Comparison of ENCODE assay signal across 19 mouse cellular contexts in the genomic region with DNA sequence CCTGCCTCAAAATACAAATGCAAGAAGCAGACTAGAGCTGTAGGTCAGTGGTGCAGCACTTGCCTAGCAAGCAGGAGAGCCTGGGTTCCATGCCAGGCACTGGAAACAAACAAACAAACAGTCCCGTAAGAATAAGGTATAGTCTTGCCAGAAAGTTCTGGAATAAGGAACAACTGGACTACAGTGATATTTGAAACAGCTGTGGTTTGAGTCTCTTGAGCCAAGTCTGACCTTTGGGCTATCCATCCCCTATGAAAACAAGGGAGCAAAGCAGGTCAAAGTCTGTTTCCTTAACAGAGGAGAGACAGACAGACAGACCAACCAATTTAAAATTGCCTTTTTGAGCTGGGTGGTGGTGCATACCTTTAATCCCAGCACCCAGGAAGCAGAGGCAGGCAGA. TPM values are rescaled to one million over a fixed set of nuclear protein-coding genes. Genes with fewer than 3 reads are reported as not detected.
DNase-seq lines count a peak whose midpoint lies in the region; ATAC-seq and TF ChIP-seq lines count a peak whose summit lies in the region.
"Had no signal": no experiment of that assay in that cellular context is flagged by ENCODE, and none has a peak within 500 bp of the region (broad histone marks: within the 10 kb centered on the region; RNA-seq: fewer than 3 reads in every experiment).

No protein-coding gene starts in this region.

- no peaks in the 10 kb centered on the region for H3K36me3 ChIP-seq in heart, embryonic 15.5 days
- no peaks in the 10 kb centered on the region for H3K36me3 ChIP-seq in liver, adult 2 months (ENCODE audit: control insufficient read depth, insufficient read depth, low read length)
- no peaks in the 10 kb centered on the region for H3K36me3 ChIP-seq in macrophage (ENCODE audit: inconsistent target)
- no peaks in the 10 kb centered on the region for H3K36me3 ChIP-seq in liver, postnatal 0 days (replicated peaks; ENCODE audit: insufficient read depth, low read length)
- H3K36me3 ChIP-seq: forebrain, embryonic 12.5 days; G1E; hindbrain, embryonic 12.5 days; neural tube, embryonic 12.5 days had no signal

- H3K27me3 ChIP-seq in heart, embryonic 15.5 days = no peaks in the 10 kb centered on the region
- H3K27me3 ChIP-seq in liver, adult 2 months (ENCODE audit: control insufficient read depth, insufficient read depth, low read length) = no peaks in the 10 kb centered on the region
- H3K27me3 ChIP-seq in liver, postnatal 0 days (ENCODE audit: insufficient read depth, low read length) = no peaks in the 10 kb centered on the region
- H3K27me3 ChIP-seq: forebrain, embryonic 12.5 days; hindbrain, embryonic 12.5 days; limb, embryonic 15.5 days; neural tube, embryonic 12.5 days had no signal

- no peak overlapping the region for H3K4me3 ChIP-seq in heart, embryonic 15.5 days
- no peak overlapping the region for H3K4me3 ChIP-seq in liver, adult 2 months (ENCODE audit: insufficient read depth, low read depth, low read length)
- H3K4me3 ChIP-seq in macrophage (ENCODE audit: inconsistent target) = no peak overlapping the region
- H3K4me3 ChIP-seq in liver, postnatal 0 days (ENCODE audit: low read depth, low read length) = no peak overlapping the region
- H3K4me3 ChIP-seq: forebrain, embryonic 12.5 days; hindbrain, embryonic 12.5 days; limb, embryonic 15.5 days; neural tube, embryonic 12.5 days had no signal

- no peak overlapping the region for H3K9ac ChIP-seq in heart, embryonic 15.5 days
- H3K9ac ChIP-seq in liver, adult 2 months (ENCODE audit: low read depth, low read length) = no peak overlapping the region
- H3K9ac ChIP-seq in liver, postnatal 0 days (replicated peaks) = no peak overlapping the region
- H3K9ac ChIP-seq: forebrain, embryonic 12.5 days; hindbrain, embryonic 12.5 days; limb, embryonic 15.5 days; neural tube, embryonic 12.5 days had no signal

- no peaks in the 10 kb centered on the region for H3K9me3 ChIP-seq in heart, embryonic 15.5 days (replicated peaks)
- no peaks in the 10 kb centered on the region for H3K9me3 ChIP-seq in liver, postnatal 0 days (ENCODE audit: low read length)
- H3K9me3 ChIP-seq: forebrain, embryonic 12.5 days; G1E; hindbrain, embryonic 12.5 days; limb, embryonic 15.5 days; neural tube, embryonic 12.5 days had no signal

- no peak for TF ChIP-seq EP300 in liver, postnatal 0 days (IDR thresholded peaks at IDR 0.05; ENCODE audit: low read depth)

- peak overlapping the region; percentile 46 for H3K27ac ChIP-seq in heart, embryonic 15.5 days
- 0 out of 2 replicates have a peak overlapping the region, but pooled peaks have one; percentile 1 for H3K27ac ChIP-seq in liver, adult 2 months (replicated peaks; ENCODE audit: insufficient read depth, low read depth, low read length)
- H3K27ac ChIP-seq in macrophage = peak overlapping the region; percentile 30
- no peak overlapping the region for H3K27ac ChIP-seq in liver, postnatal 0 days (ENCODE audit: low read depth)
- H3K27ac ChIP-seq: forebrain, embryonic 12.5 days; hindbrain, embryonic 12.5 days; limb, embryonic 15.5 days; neural tube, embryonic 12.5 days had no signal

- DNase-seq in heart, postnatal 25 days (ENCODE audit: low spot score) = no peak
- DNase-seq in liver, adult 2 months (ENCODE audit: extremely low read depth, low read depth, low spot score) = peak; percentile 63
- no peak for DNase-seq in liver
- DNase-seq in adipocyte (ENCODE audit: low spot score) = peak; percentile 88
- no peak for DNase-seq in liver, postnatal 0 days
- DNase-seq: cerebellum, postnatal 10 days; kidney, postnatal 4 days; layer of hippocampus, postnatal 36 days; lung, adult 2 months; thymus, postnatal 36 days had no signal

- no peak for TF ChIP-seq POLR2A in liver, adult 2 months (IDR thresholded peaks at IDR 0.05; ENCODE audit: extremely low read depth, insufficient read depth, low read length)

- TF ChIP-seq CTCF in liver, adult 2 months (IDR thresholded peaks at IDR 0.05; ENCODE audit: low read depth, low read length) = no peak
- TF ChIP-seq CTCF in liver, postnatal 0 days (IDR thresholded peaks at IDR 0.05; ENCODE audit: low read depth) = no peak

- H3K79me2 ChIP-seq in liver, adult 2 months (ENCODE audit: control insufficient read depth, insufficient read depth, low read length) = no peaks in the 10 kb centered on the region
- no peaks in the 10 kb centered on the region for H3K79me2 ChIP-seq in macrophage (ENCODE audit: inconsistent target)

- 80% methylated on average over 1 of the region's 1 CpGs for WGBS in heart, embryonic 15.5 days
- 3% methylated on average over 1 of the region's 1 CpGs for WGBS in liver, adult 2 months
- WGBS in macrophage (ENCODE audit: missing documents) = 50% methylated on average over 1 of the region's 1 CpGs
- WGBS in liver, postnatal 0 days (ENCODE audit: insufficient replicate concordance) = 76% methylated on average over 1 of the region's 1 CpGs

- peaks cover 70% of the 10 kb centered on the region for H3K4me1 ChIP-seq in heart, embryonic 15.5 days (replicated peaks)
- peaks cover 9% of the 10 kb centered on the region for H3K4me1 ChIP-seq in liver, adult 2 months (ENCODE audit: control insufficient read depth, insufficient read depth, low read length)
- H3K4me1 ChIP-seq in liver, postnatal 0 days (ENCODE audit: insufficient read depth) = peaks cover 18% of the 10 kb centered on the region
- H3K4me1 ChIP-seq: forebrain, embryonic 12.5 days had no signal

- no peak overlapping the region for H3K4me2 ChIP-seq in heart, embryonic 15.5 days
- no peak overlapping the region for H3K4me2 ChIP-seq in liver, postnatal 0 days (ENCODE audit: low read depth, low read length)
- H3K4me2 ChIP-seq: forebrain, embryonic 12.5 days; hindbrain, embryonic 12.5 days; limb, embryonic 15.5 days; neural tube, embryonic 12.5 days had no signal

- ATAC-seq in heart, embryonic 15.5 days (replicated peaks; ENCODE audit: insufficient number of reproducible peaks, insufficient read depth, low FRiP score, low read depth) = no peak
- ATAC-seq in liver, postnatal 0 days = no peak
- ATAC-seq: CD4-positive, CD25-positive, alpha-beta regulatory T cell, adult 4 months; inflammation-experienced regulatory T-cells, adult 6 months had no signal

- intact Hi-C loops in heart, postnatal 25 days (cut with DNase I) = loop anchor here (2.0 kb wide), 1 partner anchor 47 kb away; no protein-coding TSS in a partner anchor

RNA-seq across cellular contexts. Expression of a gene that starts 11.1 kb away (rescaled TPM):
- 191 and 245 TPM in 2 replicates for polyA plus RNA-seq in heart, embryonic 15.5 days (2015; fragmentation: Nextera tagmentation; extraction: Ambion mirVana)
- 100 to 1,000 TPM; 537 to 622 TPM for total RNA-seq in heart, postnatal 25 days (2021)
- total RNA-seq in liver, adult 2 months (2014; rRNA removed) = 25.7 and 28.3 TPM in 2 replicates
- polyA plus RNA-seq in liver, adult 2 months (2012; rRNA removed) = 21.8 and 29.1 TPM in 2 replicates
- 10 to 100 TPM in 1 of 26 experiments, 1 to 10 TPM in 4, under 1 TPM in 15, not detected in 6; 0.06 to 30.4 (median 0.25) TPM for total RNA-seq in macrophage (2018; cell fraction: chromatin; rRNA removed)
- under 1 TPM in 23 of 26 experiments, not detected in 3; 0.03 to 0.78 (median 0.19) TPM for total RNA-seq in macrophage (2018; cell fraction: cytosol; rRNA removed)
- 1 to 10 TPM in 5 of 26 experiments, under 1 TPM in 15, not detected in 6; 0.07 to 5.6 (median 0.69) TPM for total RNA-seq in macrophage (2018; cell fraction: nucleus; rRNA removed)
- polyA plus RNA-seq in macrophage (2018) = 0.39 to 0.96 TPM (median 0.86 TPM) in 3 replicates
- 15.8 and 22.6 TPM in 2 replicates for polyA plus RNA-seq in liver, postnatal 0 days (2015; fragmentation: Nextera tagmentation; extraction: Ambion mirVana)
- polyA plus RNA-seq: G1E had no signal

RNA-seq across cellular contexts. Expression of a gene that starts 11.1 kb away (rescaled TPM):
- 89.8 and 106 TPM in 2 replicates for polyA plus RNA-seq in heart, embryonic 15.5 days (2015; fragmentation: Nextera tagmentation; extraction: Ambion mirVana)
- 100 to 1,000 TPM; 292 to 338 TPM for total RNA-seq in heart, postnatal 25 days (2021)
- 7.7 and 10.9 TPM in 2 replicates for total RNA-seq in liver, adult 2 months (2014; rRNA removed)
- polyA plus RNA-seq in liver, adult 2 months (2012; rRNA removed) = 6.1 and 8.0 TPM in 2 replicates
- total RNA-seq in macrophage (2018; cell fraction: chromatin; rRNA removed) = 10 to 100 TPM in 1 of 26 experiments, 1 to 10 TPM in 4, under 1 TPM in 18, not detected in 3; 0.13 to 23.6 (median 0.59) TPM
- under 1 TPM; 0.09 to 0.74 (median 0.24) TPM for total RNA-seq in macrophage (2018; cell fraction: cytosol; rRNA removed)
- total RNA-seq in macrophage (2018; cell fraction: nucleus; rRNA removed) = 1 to 10 TPM in 3 of 26 experiments, under 1 TPM in 22, not detected in 1; 0.12 to 3.7 (median 0.68) TPM
- 0.16 to 0.59 TPM (median 0.19 TPM) in 3 replicates for polyA plus RNA-seq in macrophage (2018)
- 8.0 and 9.7 TPM in 2 replicates for polyA plus RNA-seq in liver, postnatal 0 days (2015; fragmentation: Nextera tagmentation; extraction: Ambion mirVana)
- polyA plus RNA-seq: CD4-positive, CD25-positive, alpha-beta regulatory T cell, adult 4 months; G1E; inflammation-experienced regulatory T-cells, adult 6 months had no signal

Comparison
In these comparisons a context has a peak if more than half of its experiments do, and no peak if none do; other contexts are left out.
1. DNase-seq: peak in liver, adult 2 months (single experiment) and adipocyte (single experiment); none in heart, postnatal 25 days (single experiment), liver (single experiment) and liver, postnatal 0 days (single experiment).